Mouse (Mus musculus) bone marrow, adult 2 months (tissue): ENCODE results near the gene 4930442H23Rik.

Experiments used
- CTCF ChIP-seq: fragments of 200-500 bp; IDR thresholded peaks from 2 replicates; pipeline ENCODE4 v1.5.1; 2011; ENCODE audit warnings: low read length, control low read depth; ENCODE audit not compliant: control insufficient read depth, insufficient read depth
- POLR2A ChIP-seq: fragments of 200-500 bp; IDR thresholded peaks from 2 replicates; pipeline ENCODE4 v1.6.1; 2011; ENCODE audit warnings: low read depth, mild to moderate bottlenecking, control low read depth, low read length, borderline replicate concordance; ENCODE audit not compliant: control insufficient read depth

- TF ChIP-seq CTCF (no peak), POLR2A (no peak)
These were observed 45.4 kb downstream of the 4930442H23Rik start for GRCm38 (mm10) chr10:81138131-81138782.
